Mouse (Mus musculus) CH12.LX (cell line): ENCODE data around the gene Pls3. TPM values are rescaled to one million over a fixed set of nuclear protein-coding genes. Genes with fewer than 3 reads are reported as not detected.
"Not testable (repeated sequence)": the region's sequence is repeated elsewhere in the genome, so short reads cannot be mapped to it uniquely, and the experiment has no call there.

Experiments
- DNase-seq: peaks from one replicate; pipeline ENCODE4 v3.0.0-alpha.2; 2013; ENCODE audit errors: extremely low read depth
- H3K27ac ChIP-seq: 2 replicates; pipeline ENCODE4 v1.5.1; 2012; ENCODE audit warnings: low read depth, mild to moderate bottlenecking, control low read depth, moderate library complexity; ENCODE audit not compliant: insufficient read depth
- H3K27me3 ChIP-seq: replicated peaks from 2 replicates; pipeline ENCODE3; 2012; ENCODE audit warnings: inconsistent platforms
- H3K36me3 ChIP-seq, 2 experiments: replicated peaks in 1 of 2; 2 replicates each; pipeline versions ENCODE3 to v1.6.1; 2012; ENCODE audit warnings: inconsistent platforms in 1 of 2, low read length in 1 of 2, mild to moderate bottlenecking in 1 of 2, mixed read lengths in 1 of 2, moderate library complexity in 1 of 2; ENCODE audit not compliant: control insufficient read depth in 1 of 2, insufficient read depth in 1 of 2
- H3K4me1 ChIP-seq, 2 experiments: 2 replicates each; pipeline ENCODE4 v1.6.1; 2012; ENCODE audit warnings: inconsistent platforms in 1 of 2, moderate library complexity in 1 of 2; ENCODE audit not compliant: insufficient read depth in 2 of 2, control insufficient read depth in 1 of 2
- H3K4me2 ChIP-seq: 2 replicates; pipeline ENCODE4 v1.6.1; 2012; ENCODE audit warnings: low read depth, mild to moderate bottlenecking, control low read depth; ENCODE audit not compliant: poor library complexity, insufficient read depth, severe bottlenecking
- H3K4me3 ChIP-seq, 3 experiments: fragments of 150-350 bp in 1 of 3; sonication (generic) in 1 of 3; replicated peaks in 1 of 3; 2 replicates each; pipeline versions ENCODE3 to v1.5.1; 2011 to 2012; ENCODE audit warnings: low read depth in 2 of 3, low read length in 2 of 3, mild to moderate bottlenecking in 2 of 3, moderate library complexity in 2 of 3, control low read depth in 1 of 3, improper control_type of control experiment in 1 of 3, inconsistent platforms in 1 of 3, mixed read lengths in 1 of 3; ENCODE audit not compliant: poor library complexity in 1 of 3
- H3K79me2 ChIP-seq: replicated peaks from 2 replicates; pipeline ENCODE4 v1.6.1; 2012; ENCODE audit warnings: mild to moderate bottlenecking, moderate library complexity; ENCODE audit not compliant: control insufficient read depth, poor library complexity, insufficient read depth, severe bottlenecking; ENCODE audit errors: extremely low read depth
- H3K9ac ChIP-seq: 2 replicates; pipeline ENCODE4 v1.6.1; 2012; ENCODE audit warnings: low read depth, mild to moderate bottlenecking, control low read depth, moderate library complexity; ENCODE audit not compliant: insufficient read depth
- H3K9me3 ChIP-seq: replicated peaks from 2 replicates; pipeline ENCODE3; 2012; ENCODE audit warnings: low read length, inconsistent platforms, mixed read lengths
- dilution Hi-C: fragments of 300-500 bp; cut with MboI; formaldehyde crosslinking; loops from 2 replicates; pipeline ENCODE4 v1.14.3; 2020; ENCODE audit warnings: low sequenced_read_pairs; ENCODE audit not compliant: extremely low pct_unique_long_range_greater_than_20kb, extremely low pct_ligation_motif_present
- in situ Hi-C: fragments of 300-500 bp; cut with MboI; formaldehyde crosslinking; loops from 3 replicates; pipeline ENCODE4 v1.14.3; 2019; ENCODE audit warnings: low sequenced_read_pairs, low pct_ligation_motif_present, low pct_unique_long_range_greater_than_20kb, mixed read lengths
- polyA plus RNA-seq: library from polyadenylated mRNA; unstranded; fragments of >175 nt; gene quantifications from 2 replicates; pipeline ENCODE4 v1.2.1, GENCODE M21; 2012; ENCODE audit warnings: low read depth; ENCODE audit not compliant: insufficient read length
- total RNA-seq, 2 experiments: library from RNA; depleted of rRNA; stranded (reverse); fragments of 300-350 nt in 1 of 2; fragments of >200 nt in 1 of 2; gene quantifications; 2 replicates each; pipeline ENCODE4 v1.2.3; 2012 to 2014

The Pls3 gene
- total and polyA plus RNA-seq, 3 experiments, result not detected

GRCm38 (mm10) chrX:75739464-75739863, 135.5 kb downstream of the Pls3 start:
- H3K9ac ChIP-seq, H3K4me3 ChIP-seq, H3K9me3 ChIP-seq, DNase-seq, dilution Hi-C loops, in situ Hi-C loops, H3K4me1 ChIP-seq, H3K27me3 ChIP-seq, H3K4me2 ChIP-seq, H3K27ac ChIP-seq, H3K79me2 ChIP-seq, H3K36me3 ChIP-seq: not testable (repeated sequence)
